Mouse (Mus musculus) embryo, embryonic 10.5 days (tissue): ENCODE measurements at regions not wholly inside any gene's neighbourhood (a gene's known extent, or its start where the extent isn't known, plus 50 kb on each side); places are given as distances from the start of the nearest gene placed in this dataset.
A peak's percentile ranks its signal among the peaks of the same experiment; 100 is the strongest.
"Not testable (repeated sequence)": the region's sequence is repeated elsewhere in the genome, so short reads cannot be mapped to it uniquely, and the experiment has no call there.

Source experiments
- DNase-seq: peaks from one replicate; pipeline ENCODE4 v3.0.0-alpha.2; 2015; ENCODE audit warnings: low spot score

- DNase-seq, result not testable (repeated sequence)
These were observed 185.9 kb upstream of the Ube2e2 start for GRCm38 (mm10) chr14:19080001-19080400.

- DNase-seq, result peak; percentile 82
These were observed 148.1 kb upstream of the Ube2e2 start for GRCm38 (mm10) chr14:19041984-19042760.

DNA sequence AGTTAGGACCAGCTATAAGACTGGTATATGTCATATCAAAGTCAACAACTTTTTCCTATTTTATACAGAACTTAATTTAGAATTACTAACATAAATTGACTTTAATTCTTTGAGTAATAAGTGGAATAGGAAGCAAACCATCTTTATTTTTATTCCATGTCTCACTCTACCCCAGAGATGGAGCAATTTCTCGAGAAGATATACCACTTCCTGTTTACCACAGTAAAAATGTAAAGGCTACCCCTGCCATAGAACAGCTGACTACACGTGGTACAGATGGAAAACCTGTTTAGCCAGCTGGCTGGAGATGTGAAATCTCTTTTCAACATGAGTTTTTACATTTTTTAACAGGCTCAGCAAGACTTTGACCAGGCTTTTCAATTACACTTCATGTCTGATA is 126.0 kb upstream of the Ube2e2 start:
- DNase-seq, result no peak

- DNase-seq, result no peak
These were observed 121.3 kb upstream of the Ube2e2 start for GRCm38 (mm10) chr14:19015406-19015805.

- not testable (repeated sequence) for DNase-seq
These were observed 119.5 kb upstream of the Ube2e2 start for GRCm38 (mm10) chr14:19013558-19013957.

DNA sequence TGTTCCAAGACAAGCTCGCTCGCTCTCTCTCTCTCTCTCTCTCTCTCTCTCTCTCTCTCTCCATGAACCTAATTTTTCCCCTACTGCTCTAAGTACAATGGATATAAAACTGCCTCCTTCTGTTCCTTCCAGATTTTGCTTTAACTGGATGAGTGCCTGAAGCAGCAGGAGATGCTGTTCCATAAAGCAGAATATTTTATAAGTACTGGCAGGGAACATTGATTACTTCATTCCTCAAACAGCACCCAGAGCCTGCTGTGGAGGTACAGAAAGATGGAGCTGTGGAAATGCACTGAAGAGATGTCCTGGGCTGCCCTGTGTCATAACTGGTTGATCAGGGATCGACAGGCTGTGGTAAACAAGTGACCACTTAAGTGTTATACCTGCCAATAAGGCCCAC is 89.8 kb upstream of the Ube2e2 start:
- no peak for DNase-seq

GRCm38 (mm10) chr14:18963864-18964263 is 69.8 kb upstream of the Ube2e2 start:
- DNase-seq, result no peak

GRCm38 (mm10) chr14:18963287-18963686 is 69.2 kb upstream of the Ube2e2 start:
- DNase-seq, result no peak
